ENCODE assay signal across 6 mouse cellular contexts in the genomic region with DNA sequence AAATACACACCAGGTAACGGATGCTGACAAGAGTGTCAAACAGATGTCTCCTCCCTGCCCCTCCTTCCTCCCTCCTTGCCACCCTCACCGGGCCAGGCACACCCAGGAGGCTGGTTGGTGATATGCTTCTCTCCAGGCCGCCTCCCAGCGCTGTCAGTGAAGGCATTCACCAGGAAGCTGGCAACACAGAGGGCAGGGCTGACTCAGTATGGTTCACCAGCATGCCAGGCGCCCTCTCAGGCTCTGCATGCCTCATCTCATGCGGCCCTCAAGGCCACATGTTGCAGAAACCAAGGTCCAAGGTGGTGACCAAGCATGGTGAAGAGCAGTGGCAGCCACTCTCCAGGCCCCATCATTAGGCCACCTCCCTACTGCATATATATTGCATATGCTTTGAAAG.
"Had no signal": no experiment of that assay in that cellular context is flagged by ENCODE, and none has a peak within 500 bp of the region (broad histone marks: within the 10 kb centered on the region; RNA-seq: fewer than 3 reads in every experiment).

No protein-coding gene starts in this region.

- DNase-seq: kidney, adult 8-10 months; kidney, postnatal 25 days; lung, adult 2 months; lung, postnatal 36 days; right cerebral cortex, postnatal 4 days; thymus, postnatal 4 days had no signal
